Mouse (Mus musculus): Measurements from ENCODE around the gene Olfr463.
A peak's percentile ranks its signal among the peaks of the same experiment; 100 is the strongest.

The Olfr463 gene

GRCm38 (mm10) chr11:87846968-87847600, 50.1 kb downstream of the Olfr463 start:
- peak; percentile 30 for DNase-seq
